Mouse (Mus musculus) MEL (cell line): ENCODE measurements at regions not wholly inside any gene's neighbourhood (a gene's known extent, or its start where the extent isn't known, plus 50 kb on each side); places are given as distances from the start of the nearest gene placed in this dataset.

Source experiments
- DNase-seq: peaks from one replicate; pipeline ENCODE4 v3.0.0; 2011; ENCODE audit warnings: low read depth, low spot score
- H3K27ac ChIP-seq: 2 replicates; pipeline ENCODE4 v1.5.1; 2012; ENCODE audit warnings: low read depth, mild to moderate bottlenecking, control low read depth, low read length, moderate library complexity; ENCODE audit not compliant: control insufficient read depth
- H3K27me3 ChIP-seq, 2 experiments: fragments of 150-350 bp in 1 of 2; sonication (generic) in 1 of 2; 2 replicates each; pipeline ENCODE4 v1.6.1; 2012; ENCODE audit warnings: low read length in 2 of 2, mild to moderate bottlenecking in 2 of 2, improper control_type of control experiment in 1 of 2, moderate library complexity in 1 of 2; ENCODE audit not compliant: insufficient read depth in 2 of 2, control insufficient read depth in 1 of 2
- H3K36me3 ChIP-seq, 2 experiments: 2 replicates each; pipeline ENCODE4 v1.6.1; 2012 to 2014; ENCODE audit warnings: low read length in 2 of 2, improper control_type of control experiment in 1 of 2, inconsistent platforms in 1 of 2, mild to moderate bottlenecking in 1 of 2; ENCODE audit not compliant: insufficient read depth in 2 of 2, control insufficient read depth in 1 of 2
- H3K4me1 ChIP-seq, 2 experiments: fragments of 150-350 bp in 1 of 2; sonication (generic) in 1 of 2; 2 replicates each; pipeline ENCODE4 v1.6.1; 2012; ENCODE audit warnings: low read length in 2 of 2, improper control_type of control experiment in 1 of 2, mild to moderate bottlenecking in 1 of 2; ENCODE audit not compliant: insufficient read depth in 2 of 2, control insufficient read depth in 1 of 2
- H3K4me3 ChIP-seq, 2 experiments: fragments of 150-350 bp in 1 of 2; sonication (generic) in 1 of 2; 2 replicates each; pipeline ENCODE4 v1.5.1; 2012; ENCODE audit warnings: low read depth in 2 of 2, low read length in 2 of 2, mild to moderate bottlenecking in 2 of 2, moderate library complexity in 2 of 2, control low read depth in 1 of 2, improper control_type of control experiment in 1 of 2; ENCODE audit not compliant: control insufficient read depth in 1 of 2, insufficient read depth in 1 of 2
- H3K79me2 ChIP-seq: 2 replicates; pipeline ENCODE4 v1.6.1; 2012; ENCODE audit warnings: mild to moderate bottlenecking, low read length, moderate library complexity; ENCODE audit not compliant: control insufficient read depth, poor library complexity, insufficient read depth
- H3K9ac ChIP-seq: 2 replicates; pipeline ENCODE4 v1.6.1; 2012; ENCODE audit warnings: low read depth, mild to moderate bottlenecking, control low read depth, low read length, moderate library complexity; ENCODE audit not compliant: control insufficient read depth, poor library complexity, severe bottlenecking
- H3K9me3 ChIP-seq: fragments of 150-350 bp; sonication (generic); replicated peaks from 2 replicates; pipeline ENCODE4 v1.6.1; 2012; ENCODE audit warnings: mild to moderate bottlenecking, low read length, improper control_type of control experiment, moderate library complexity; ENCODE audit not compliant: insufficient read depth
- BHLHE40 ChIP-seq: IDR thresholded peaks from 2 replicates; pipeline ENCODE4 v1.6.1; 2012; ENCODE audit warnings: low read depth, mild to moderate bottlenecking, inconsistent platforms, low read length, improper control_type of control experiment, borderline replicate concordance
- CTCF ChIP-seq, 3 experiments: IDR thresholded peaks in 2 of 3; conservative IDR thresholded peaks in 1 of 3; 2 replicates each; pipeline ENCODE4 v1.5.1; 2011 to 2012; ENCODE audit warnings: low read length in 3 of 3, low read depth in 2 of 3, mild to moderate bottlenecking in 2 of 3, improper control_type of control experiment in 1 of 3, inconsistent platforms in 1 of 3, mixed read lengths in 1 of 3, moderate library complexity in 1 of 3; ENCODE audit not compliant: control insufficient read depth in 1 of 3, insufficient read depth in 1 of 3, poor library complexity in 1 of 3, severe bottlenecking in 1 of 3
- E2F4 ChIP-seq: IDR thresholded peaks from 2 replicates; pipeline ENCODE4 v1.6.1; 2011; ENCODE audit warnings: low read depth, low read length, improper control_type of control experiment, borderline replicate concordance
- ELF1 ChIP-seq: IDR thresholded peaks from 2 replicates; pipeline ENCODE4 v1.6.1; 2014; ENCODE audit warnings: low read depth, mild to moderate bottlenecking, inconsistent platforms, low read length, improper control_type of control experiment, moderate library complexity
- EP300 ChIP-seq, 2 experiments: IDR thresholded peaks; 2 replicates each; pipeline ENCODE4 v1.6.1; 2011; ENCODE audit warnings: improper control_type of control experiment in 2 of 2, low read length in 2 of 2, low read depth in 1 of 2, mild to moderate bottlenecking in 1 of 2
- ETS1 ChIP-seq: IDR thresholded peaks from 2 replicates; pipeline ENCODE4 v1.6.1; 2012; ENCODE audit warnings: low read depth, mild to moderate bottlenecking, inconsistent platforms, low read length, improper control_type of control experiment, moderate library complexity
- GABPA ChIP-seq: IDR thresholded peaks from 2 replicates; pipeline ENCODE4 v1.6.1; 2012; ENCODE audit warnings: low read depth, mild to moderate bottlenecking, inconsistent platforms, low read length, improper control_type of control experiment, moderate library complexity
- GATA1 ChIP-seq: IDR thresholded peaks from 2 replicates; pipeline ENCODE4 v1.6.1; 2011; ENCODE audit warnings: low read depth, low read length, improper control_type of control experiment
- HCFC1 ChIP-seq: IDR thresholded peaks from 2 replicates; pipeline ENCODE4 v1.6.1; 2012; ENCODE audit warnings: low read depth, mild to moderate bottlenecking, inconsistent platforms, low read length, improper control_type of control experiment, moderate library complexity
- JUND ChIP-seq: IDR thresholded peaks from 2 replicates; pipeline ENCODE4 v1.6.1; 2011; ENCODE audit warnings: low read depth, mild to moderate bottlenecking, improper control_type of control experiment, low read length
- MAFK ChIP-seq: IDR thresholded peaks from 2 replicates; pipeline ENCODE4 v1.6.1; 2011; ENCODE audit warnings: low read depth, mild to moderate bottlenecking, low read length, improper control_type of control experiment, borderline replicate concordance
- MAX ChIP-seq: IDR thresholded peaks from 2 replicates; pipeline ENCODE4 v1.6.1; 2011; ENCODE audit warnings: low read length, improper control_type of control experiment
- MAZ ChIP-seq: IDR thresholded peaks from 2 replicates; pipeline ENCODE4 v1.6.1; 2012; ENCODE audit warnings: low read depth, mild to moderate bottlenecking, inconsistent platforms, low read length, improper control_type of control experiment
- MXI1 ChIP-seq: IDR thresholded peaks from 2 replicates; pipeline ENCODE4 v1.6.1; 2011; ENCODE audit warnings: mild to moderate bottlenecking, low read depth, low read length, improper control_type of control experiment
- MYB ChIP-seq: IDR thresholded peaks from 2 replicates; pipeline ENCODE4 v1.6.1; 2011; ENCODE audit warnings: mild to moderate bottlenecking, low read depth, low read length, improper control_type of control experiment
- MYC ChIP-seq: IDR thresholded peaks from 2 replicates; pipeline ENCODE4 v1.6.1; 2011; ENCODE audit warnings: low read depth, mild to moderate bottlenecking, low read length, improper control_type of control experiment, moderate library complexity
- NELFE ChIP-seq: IDR thresholded peaks from 2 replicates; pipeline ENCODE4 v1.6.1; 2011; ENCODE audit warnings: low read depth, low read length, improper control_type of control experiment
- NRF1 ChIP-seq: IDR thresholded peaks from 2 replicates; pipeline ENCODE4 v1.6.1; 2014; ENCODE audit warnings: low read depth, mild to moderate bottlenecking, inconsistent platforms, low read length, improper control_type of control experiment, moderate library complexity; ENCODE audit not compliant: poor library complexity, insufficient read depth, severe bottlenecking
- POLR2A ChIP-seq, 2 experiments: IDR thresholded peaks; 2 replicates each; pipeline ENCODE4 v1.6.1; 2011 to 2012; ENCODE audit warnings: low read length in 2 of 2, mild to moderate bottlenecking in 2 of 2, control low read depth in 1 of 2, improper control_type of control experiment in 1 of 2, low read depth in 1 of 2, moderate library complexity in 1 of 2; ENCODE audit not compliant: control insufficient read depth in 1 of 2, insufficient read depth in 1 of 2, poor library complexity in 1 of 2
- POLR2AphosphoS2 ChIP-seq: IDR thresholded peaks from 2 replicates; pipeline ENCODE4 v1.6.1; 2011; ENCODE audit warnings: low read length, improper control_type of control experiment
- POLR2AphosphoS5 ChIP-seq: IDR thresholded peaks from 2 replicates; pipeline ENCODE4 v1.6.1; 2012; ENCODE audit warnings: low read depth, borderline replicate concordance, mild to moderate bottlenecking, inconsistent platforms, low read length, moderate library complexity, mixed read lengths
- RAD21 ChIP-seq: IDR thresholded peaks from 2 replicates; pipeline ENCODE4 v1.6.1; 2011; ENCODE audit warnings: mild to moderate bottlenecking, low read depth, low read length, improper control_type of control experiment
- TAL1 ChIP-seq: IDR thresholded peaks from 2 replicates; pipeline ENCODE4 v1.6.1; 2012; ENCODE audit warnings: mild to moderate bottlenecking, inconsistent platforms, low read length, moderate library complexity, mixed read lengths
- TBP ChIP-seq: IDR thresholded peaks from 2 replicates; pipeline ENCODE4 v1.8.0; 2011; ENCODE audit warnings: low read depth, low read length, improper control_type of control experiment
- UBTF ChIP-seq: IDR thresholded peaks from 2 replicates; pipeline ENCODE4 v1.6.1; 2012; ENCODE audit warnings: low read depth, mild to moderate bottlenecking, inconsistent platforms, low read length, improper control_type of control experiment, moderate library complexity, borderline replicate concordance; ENCODE audit not compliant: insufficient read depth
- USF1 ChIP-seq: IDR thresholded peaks from 2 replicates; pipeline ENCODE4 v1.6.1; 2014; ENCODE audit warnings: low read depth, mild to moderate bottlenecking, inconsistent platforms, low read length, improper control_type of control experiment, moderate library complexity
- ZC3H11A ChIP-seq: IDR thresholded peaks from 2 replicates; pipeline ENCODE4 v1.6.1; 2012; ENCODE audit warnings: low read depth, mild to moderate bottlenecking, inconsistent platforms, low read length, improper control_type of control experiment
- ZKSCAN1 ChIP-seq: IDR thresholded peaks from 2 replicates; pipeline ENCODE4 v1.6.1; 2012; ENCODE audit warnings: low read depth, mild to moderate bottlenecking, inconsistent platforms, low read length, improper control_type of control experiment, moderate library complexity
- ZMIZ1 ChIP-seq: IDR thresholded peaks from 2 replicates; pipeline ENCODE4 v1.6.1; 2012; ENCODE audit warnings: low read depth, mild to moderate bottlenecking, inconsistent platforms, low read length, improper control_type of control experiment, moderate library complexity

GRCm38 (mm10) chr16:80893761-80894160 lies 306.7 kb upstream of the Ncam2 start:
- H3K4me3 ChIP-seq: no peak overlapping the region
- H3K4me1 ChIP-seq: no peaks in the 10 kb centered on the region
- TF ChIP-seq NRF1: no peak
- no peak for TF ChIP-seq GATA1
- TF ChIP-seq TBP: no peak
- TF ChIP-seq EP300 (IDR thresholded peaks at IDR 0.05; ENCODE audit: low read depth in 1 of 2, low read length in 2 of 2): no peak
- no peak for TF ChIP-seq ZKSCAN1
- TF ChIP-seq MXI1: no peak
- no peak for TF ChIP-seq POLR2AphosphoS2
- no peak for TF ChIP-seq ETS1
- no peak for TF ChIP-seq MYB
- TF ChIP-seq POLR2A (IDR thresholded peaks at IDR 0.05; ENCODE audit: control insufficient read depth in 1 of 2, insufficient read depth in 1 of 2, low read depth in 1 of 2, low read length in 2 of 2, poor library complexity in 1 of 2): no peak
- TF ChIP-seq ZMIZ1: no peak
- TF ChIP-seq CTCF (IDR thresholded peaks at IDR 0.05 in 2 of 3, conservative IDR thresholded peaks at IDR 0.05 in 1 of 3; ENCODE audit: control insufficient read depth in 1 of 3, insufficient read depth in 1 of 3, low read depth in 2 of 3, low read length in 3 of 3, poor library complexity in 1 of 3, severe bottlenecking in 1 of 3): no peak
- TF ChIP-seq GABPA: no peak
- no peak for TF ChIP-seq E2F4
- TF ChIP-seq USF1: no peak
- TF ChIP-seq TAL1: no peak
- no peak for TF ChIP-seq ZC3H11A
- no peak for TF ChIP-seq HCFC1
- TF ChIP-seq MYC: no peak
- no peak for DNase-seq
- no peak overlapping the region for H3K9ac ChIP-seq
- no peak overlapping the region for H3K27ac ChIP-seq
- no peaks in the 10 kb centered on the region for H3K36me3 ChIP-seq
- H3K9me3 ChIP-seq: no peaks in the 10 kb centered on the region
- H3K27me3 ChIP-seq: no peaks in the 10 kb centered on the region
- H3K79me2 ChIP-seq: no peaks in the 10 kb centered on the region

GRCm38 (mm10) chr16:80920711-80921279 lies 279.7 kb upstream of the Ncam2 start:
- no peak overlapping the region for H3K27ac ChIP-seq
- TF ChIP-seq GATA1 (no peak), UBTF (no peak), POLR2A (IDR thresholded peaks at IDR 0.05; ENCODE audit: control insufficient read depth in 1 of 2, insufficient read depth in 1 of 2, low read depth in 1 of 2, low read length in 2 of 2, poor library complexity in 1 of 2) (no peak), JUND (no peak), MYC (no peak), RAD21 (no peak), HCFC1 (no peak), TAL1 (no peak), NRF1 (no peak), ZMIZ1 (no peak), MAX (no peak), USF1 (no peak), NELFE (no peak), ELF1 (no peak), MAFK (no peak), MAZ (no peak), POLR2AphosphoS5 (no peak), ZKSCAN1 (no peak), BHLHE40 (no peak)
- H3K79me2 ChIP-seq: no peaks in the 10 kb centered on the region
- H3K36me3 ChIP-seq: no peaks in the 10 kb centered on the region
- no peaks in the 10 kb centered on the region for H3K27me3 ChIP-seq
- H3K4me3 ChIP-seq: no peak overlapping the region
- no peak for DNase-seq
- no peak overlapping the region for H3K9ac ChIP-seq
- H3K9me3 ChIP-seq: no peaks in the 10 kb centered on the region
- H3K4me1 ChIP-seq: no peaks in the 10 kb centered on the region
